In the genomic region with DNA sequence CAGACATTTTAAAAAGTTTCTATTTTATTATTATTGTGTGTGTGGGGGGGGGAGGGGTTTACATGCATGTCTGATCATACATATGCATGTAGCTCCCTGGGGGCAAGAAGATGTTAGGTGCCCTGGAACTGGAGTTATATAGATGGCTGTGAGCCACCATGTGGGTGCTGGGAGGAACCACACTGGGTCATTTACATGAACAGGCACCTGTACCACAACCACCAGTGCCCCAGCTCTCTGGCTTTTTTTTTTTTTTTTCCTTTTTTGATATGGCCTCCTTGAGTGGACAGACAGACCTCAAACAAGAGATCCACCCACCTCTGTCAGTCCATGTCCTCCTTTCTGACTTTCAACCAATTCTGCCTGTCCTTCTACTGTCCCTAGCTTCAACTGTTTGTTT, we compare ENCODE assay signal across 10 mouse cellular contexts. TPM values are rescaled to one million over a fixed set of nuclear protein-coding genes. Genes with fewer than 3 reads are reported as not detected.
DNase-seq lines count a peak whose midpoint lies in the region; ATAC-seq and TF ChIP-seq lines count a peak whose summit lies in the region.
"Had no signal": no experiment of that assay in that cellular context is flagged by ENCODE, and none has a peak within 500 bp of the region (broad histone marks: within the 10 kb centered on the region; RNA-seq: fewer than 3 reads in every experiment).

No protein-coding gene starts in this region.

- ATAC-seq in kidney, embryonic 14.5 days (ENCODE audit: low FRiP score, low TSS enrichment), result no peak
- no peak for ATAC-seq in hindbrain, embryonic 13.5 days (ENCODE audit: low FRiP score)
- no peak for ATAC-seq in midbrain, embryonic 13.5 days

- H3K9ac ChIP-seq in kidney, embryonic 14.5 days (ENCODE audit: low read depth, low read length), result no peak overlapping the region
- peak overlapping the region; percentile 95 for H3K9ac ChIP-seq in MEL (ENCODE audit: control insufficient read depth, low read depth, low read length, poor library complexity, severe bottlenecking)
- no peak overlapping the region for H3K9ac ChIP-seq in hindbrain, embryonic 13.5 days
- no peak overlapping the region for H3K9ac ChIP-seq in midbrain, embryonic 13.5 days (replicated peaks)

- H3K36me3 ChIP-seq in kidney, embryonic 14.5 days (ENCODE audit: control insufficient read depth, insufficient read depth, low read length), result peaks cover 10% of the 10 kb centered on the region
- H3K36me3 ChIP-seq in MEL (ENCODE audit: control insufficient read depth in 1 of 2, insufficient read depth in 2 of 2, low read length in 2 of 2), result peaks cover 7 to 30% of the 10 kb centered on the region in 2 experiments
- H3K36me3 ChIP-seq in hindbrain, embryonic 13.5 days, result peaks cover 13% of the 10 kb centered on the region
- H3K36me3 ChIP-seq in midbrain, embryonic 13.5 days, result peaks cover 12% of the 10 kb centered on the region

- TF ChIP-seq POLR2A in MEL (IDR thresholded peaks at IDR 0.05; ENCODE audit: control insufficient read depth in 1 of 2, insufficient read depth in 1 of 2, low read depth in 1 of 2, low read length in 2 of 2, poor library complexity in 1 of 2), result peak in 1 of 2 experiments; percentile 8; a peak in 1 of 4 replicates

- TF ChIP-seq CTCF in MEL (IDR thresholded peaks at IDR 0.05 in 2 of 3, conservative IDR thresholded peaks at IDR 0.05 in 1 of 3; ENCODE audit: control insufficient read depth in 1 of 3, insufficient read depth in 1 of 3, low read depth in 2 of 3, low read length in 3 of 3, poor library complexity in 1 of 3, severe bottlenecking in 1 of 3), result no peak

- peaks cover 14% of the 10 kb centered on the region for H3K79me2 ChIP-seq in MEL (ENCODE audit: control insufficient read depth, insufficient read depth, low read length, poor library complexity)

- no peak overlapping the region; the same call in 1 of the 2 replicates for H3K4me2 ChIP-seq in kidney, embryonic 14.5 days (replicated peaks; ENCODE audit: low read depth, low read length)
- H3K4me2 ChIP-seq in hindbrain, embryonic 13.5 days, result peak overlapping the region; percentile 94
- peak overlapping the region; percentile 95 for H3K4me2 ChIP-seq in midbrain, embryonic 13.5 days (replicated peaks)

- H3K4me1 ChIP-seq in kidney, embryonic 14.5 days (ENCODE audit: control insufficient read depth, insufficient read depth, low read length), result peaks cover 11% of the 10 kb centered on the region; the same call in 1 of the 2 replicates
- H3K4me1 ChIP-seq in MEL (ENCODE audit: control insufficient read depth in 1 of 2, insufficient read depth in 2 of 2, low read length in 2 of 2), result peaks cover 8 to 30% of the 10 kb centered on the region in 2 experiments
- peaks cover 17% of the 10 kb centered on the region for H3K4me1 ChIP-seq in hindbrain, embryonic 13.5 days (replicated peaks)
- H3K4me1 ChIP-seq in midbrain, embryonic 13.5 days (replicated peaks), result peaks cover 18% of the 10 kb centered on the region

- no peak overlapping the region for H3K27ac ChIP-seq in kidney, embryonic 14.5 days (ENCODE audit: low read depth, low read length)
- H3K27ac ChIP-seq in MEL (ENCODE audit: control insufficient read depth, low read depth, low read length), result peak overlapping the region; percentile 22
- H3K27ac ChIP-seq in hindbrain, embryonic 13.5 days, result no peak overlapping the region
- H3K27ac ChIP-seq in midbrain, embryonic 13.5 days, result no peak overlapping the region

- no peak for TF ChIP-seq EP300 in MEL (IDR thresholded peaks at IDR 0.05; ENCODE audit: low read depth in 1 of 2, low read length in 2 of 2)

- no peaks in the 10 kb centered on the region for H3K9me3 ChIP-seq in kidney, embryonic 14.5 days (ENCODE audit: control insufficient read depth, low read length)
- no peaks in the 10 kb centered on the region for H3K9me3 ChIP-seq in MEL (replicated peaks; ENCODE audit: insufficient read depth, low read length)
- H3K9me3 ChIP-seq in hindbrain, embryonic 13.5 days, result no peaks in the 10 kb centered on the region
- H3K9me3 ChIP-seq in midbrain, embryonic 13.5 days, result no peaks in the 10 kb centered on the region

- H3K4me3 ChIP-seq in kidney, embryonic 14.5 days (ENCODE audit: low read length), result peak overlapping the region; percentile 79; the same call in 1 of the 2 replicates
- H3K4me3 ChIP-seq in MEL (ENCODE audit: control insufficient read depth in 1 of 2, insufficient read depth in 1 of 2, low read depth in 2 of 2, low read length in 2 of 2), result peak overlapping the region; percentile 89 to 94
- H3K4me3 ChIP-seq in hindbrain, embryonic 13.5 days, result peak overlapping the region; percentile 87; the same call in 1 of the 2 replicates
- H3K4me3 ChIP-seq in midbrain, embryonic 13.5 days (replicated peaks), result peak overlapping the region; percentile 90

- no peak for DNase-seq in kidney, postnatal 4 days
- peak; percentile 35 for DNase-seq in MEL (ENCODE audit: low read depth, low spot score)
- DNase-seq in frontal cortex, postnatal 10 days (ENCODE audit: low spot score in 2 of 2), result no peak
- DNase-seq in cerebellum, postnatal 10 days, result no peak
- DNase-seq in lung, postnatal 10 days, result no peak
- DNase-seq: layer of hippocampus, postnatal 36 days; right cerebral cortex, adult 18-20 months had no signal

- H3K27me3 ChIP-seq in kidney, embryonic 14.5 days (ENCODE audit: control insufficient read depth, insufficient read depth, low read length), result no peaks in the 10 kb centered on the region
- H3K27me3 ChIP-seq in MEL (ENCODE audit: control insufficient read depth in 1 of 2, insufficient read depth in 2 of 2, low read length in 2 of 2), result no peaks in the 10 kb centered on the region
- no peaks in the 10 kb centered on the region for H3K27me3 ChIP-seq in hindbrain, embryonic 13.5 days
- no peaks in the 10 kb centered on the region for H3K27me3 ChIP-seq in midbrain, embryonic 13.5 days

- TF ChIP-seq RAD21 in MEL (IDR thresholded peaks at IDR 0.05; ENCODE audit: low read depth, low read length), result no peak

TF ChIP-seq in MEL, 35 proteins besides CTCF, POLR2A, EP300 and RAD21 (continues in another document):
- TF ChIP-seq MYB (IDR thresholded peaks at IDR 0.05; ENCODE audit: low read depth, low read length), result no peak
- TF ChIP-seq ZNF384 (IDR thresholded peaks at IDR 0.05; ENCODE audit: low read depth, low read length), result peak; percentile 54
- TF ChIP-seq CHD1 (IDR thresholded peaks at IDR 0.05; ENCODE audit: low read depth, low read length), result no peak
- no peak for TF ChIP-seq ZKSCAN1 (IDR thresholded peaks at IDR 0.05; ENCODE audit: low read depth, low read length)
- no peak for TF ChIP-seq ZMIZ1 (IDR thresholded peaks at IDR 0.05; ENCODE audit: low read depth, low read length)
- TF ChIP-seq MEF2A (IDR thresholded peaks at IDR 0.05; ENCODE audit: extremely low read depth, insufficient replicate concordance, low read depth, low read length, poor library complexity, severe bottlenecking), result no peak
- TF ChIP-seq SMC3 (IDR thresholded peaks at IDR 0.05; ENCODE audit: low read depth, low read length), result peak; percentile 1; the same call in 1 of the 2 replicates
- TF ChIP-seq ELF1 (IDR thresholded peaks at IDR 0.05; ENCODE audit: low read depth, low read length), result no peak
- TF ChIP-seq TCF12 (IDR thresholded peaks at IDR 0.05; ENCODE audit: low read depth, low read length), result no peak
- TF ChIP-seq NRF1 (IDR thresholded peaks at IDR 0.05; ENCODE audit: insufficient read depth, low read depth, low read length, poor library complexity, severe bottlenecking), result no peak
- no peak for TF ChIP-seq TBP (IDR thresholded peaks at IDR 0.05; ENCODE audit: low read depth, low read length)

RNA-seq across cellular contexts. Expression of a gene that starts 1.4 kb away (rescaled TPM):
- 574 and 755 TPM in 2 replicates for polyA plus RNA-seq in kidney, embryonic 14.5 days (2014; fragmentation: Nextera tagmentation; extraction: Ambion mirVana)
- total RNA-seq in MEL (2012; rRNA removed), result 72.4 and 85.3 TPM in 2 replicates
- polyA plus RNA-seq in MEL (2012; ENCODE audit: insufficient read depth in 1 of 2, insufficient read length in 2 of 2, low read depth in 1 of 2, low replicate concordance in 2 of 2, missing spikeins in 1 of 2), result 1,000 to 10,000 TPM in 1 of 2 experiments, not detected in 1; 1,130 TPM
- polyA plus RNA-seq in hindbrain, embryonic 13.5 days (2015; fragmentation: Nextera tagmentation; extraction: Ambion mirVana), result 682 and 692 TPM in 2 replicates
- 644 and 672 TPM in 2 replicates for polyA plus RNA-seq in midbrain, embryonic 13.5 days (2015; fragmentation: Nextera tagmentation; extraction: Ambion mirVana)

RNA-seq across cellular contexts. Expression of a gene that starts 1.6 kb away (rescaled TPM):
- polyA plus RNA-seq in kidney, embryonic 14.5 days (2014; fragmentation: Nextera tagmentation; extraction: Ambion mirVana), result 0.70 and 1.2 TPM in 2 replicates
- 0.42 and 0.49 TPM in 2 replicates for total RNA-seq in MEL (2012; rRNA removed)
- under 1 TPM in 1 of 2 experiments, not detected in 1; 0.43 TPM for polyA plus RNA-seq in MEL (2012; ENCODE audit: insufficient read depth in 1 of 2, insufficient read length in 2 of 2, low read depth in 1 of 2, low replicate concordance in 2 of 2, missing spikeins in 1 of 2)
- 3.1 and 3.3 TPM in 2 replicates for polyA plus RNA-seq in hindbrain, embryonic 13.5 days (2015; fragmentation: Nextera tagmentation; extraction: Ambion mirVana)
- 3.3 and 3.7 TPM in 2 replicates for polyA plus RNA-seq in midbrain, embryonic 13.5 days (2015; fragmentation: Nextera tagmentation; extraction: Ambion mirVana)

RNA-seq across cellular contexts. Expression of a gene that starts 6.2 kb away (rescaled TPM):
- not detected in 2 replicates for polyA plus RNA-seq in kidney, embryonic 14.5 days (2014; fragmentation: Nextera tagmentation; extraction: Ambion mirVana)
- not detected in 2 replicates for total RNA-seq in MEL (2012; rRNA removed)
- under 1 TPM in 1 of 2 experiments, not detected in 1; 0.24 TPM for polyA plus RNA-seq in MEL (2012; ENCODE audit: insufficient read depth in 1 of 2, insufficient read length in 2 of 2, low read depth in 1 of 2, low replicate concordance in 2 of 2, missing spikeins in 1 of 2)
- polyA plus RNA-seq in hindbrain, embryonic 13.5 days (2015; fragmentation: Nextera tagmentation; extraction: Ambion mirVana), result not detected in 2 replicates
- polyA plus RNA-seq in midbrain, embryonic 13.5 days (2015; fragmentation: Nextera tagmentation; extraction: Ambion mirVana), result not detected in 2 replicates
- total RNA-seq: layer of hippocampus, postnatal 36 days had no signal

RNA-seq across cellular contexts. Expression of a gene that starts 27.7 kb away (rescaled TPM):
- 0.16 TPM in 1 of 2 replicates, not detected in the other for polyA plus RNA-seq in kidney, embryonic 14.5 days (2014; fragmentation: Nextera tagmentation; extraction: Ambion mirVana)
- total RNA-seq in MEL (2012; rRNA removed), result not detected in 2 replicates
- polyA plus RNA-seq in MEL (2012; ENCODE audit: insufficient read depth in 1 of 2, insufficient read length in 2 of 2, low read depth in 1 of 2, low replicate concordance in 2 of 2, missing spikeins in 1 of 2), result not detected
- 0.06 and 0.16 TPM in 2 replicates for polyA plus RNA-seq in hindbrain, embryonic 13.5 days (2015; fragmentation: Nextera tagmentation; extraction: Ambion mirVana)
- polyA plus RNA-seq in midbrain, embryonic 13.5 days (2015; fragmentation: Nextera tagmentation; extraction: Ambion mirVana), result not detected in 2 replicates

RNA-seq across cellular contexts. Expression of a gene that starts 27.8 kb away (rescaled TPM):
- 1.2 and 1.9 TPM in 2 replicates for polyA plus RNA-seq in kidney, embryonic 14.5 days (2014; fragmentation: Nextera tagmentation; extraction: Ambion mirVana)
- not detected in 2 replicates for total RNA-seq in MEL (2012; rRNA removed)
- under 1 TPM in 1 of 2 experiments, not detected in 1; 0.19 TPM for polyA plus RNA-seq in MEL (2012; ENCODE audit: insufficient read depth in 1 of 2, insufficient read length in 2 of 2, low read depth in 1 of 2, low replicate concordance in 2 of 2, missing spikeins in 1 of 2)
- polyA plus RNA-seq in hindbrain, embryonic 13.5 days (2015; fragmentation: Nextera tagmentation; extraction: Ambion mirVana), result 2.5 and 2.6 TPM in 2 replicates
- 1.8 and 2.2 TPM in 2 replicates for polyA plus RNA-seq in midbrain, embryonic 13.5 days (2015; fragmentation: Nextera tagmentation; extraction: Ambion mirVana)
